Mouse (Mus musculus) brain, embryonic 14.5 days (tissue): ENCODE measurements at regions not wholly inside any gene's neighbourhood (a gene's known extent, or its start where the extent isn't known, plus 50 kb on each side); places are given as distances from the start of the nearest gene placed in this dataset.

Experiments used
- CTCF ChIP-seq: fragments of 200-500 bp; IDR thresholded peaks from 2 replicates; pipeline ENCODE4 v1.5.1; 2012; ENCODE audit warnings: inconsistent platforms, mild to moderate bottlenecking, moderate library complexity, borderline replicate concordance; ENCODE audit not compliant: insufficient read depth, insufficient read length; ENCODE audit errors: extremely low read depth
- POLR2A ChIP-seq: fragments of 200-500 bp; IDR thresholded peaks from 2 replicates; pipeline ENCODE4 v1.6.1; 2012; ENCODE audit warnings: mild to moderate bottlenecking, inconsistent platforms, borderline replicate concordance; ENCODE audit not compliant: poor library complexity, insufficient read depth, insufficient read length, severe bottlenecking; ENCODE audit errors: extremely low read depth

DNA sequence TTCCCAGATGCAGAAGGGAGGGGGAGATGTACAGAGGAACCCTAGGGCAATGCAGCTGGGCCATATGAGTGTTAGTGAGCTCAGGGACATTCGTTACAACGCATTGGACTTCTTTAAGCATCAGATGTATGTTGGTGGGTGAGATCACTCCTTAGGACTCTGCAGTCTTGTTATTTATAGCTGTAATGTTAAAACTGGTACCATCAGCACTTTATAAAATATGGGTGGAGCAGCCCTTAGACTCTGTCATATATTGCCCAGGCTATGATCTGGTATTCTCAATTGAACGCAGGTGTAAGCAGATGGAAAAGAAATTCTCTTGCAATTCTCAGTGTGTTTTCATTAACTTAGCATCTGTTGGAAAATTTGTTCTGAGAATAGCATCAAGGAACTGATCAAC is 68.2 kb upstream of the Pdha1 start:
- no peak for TF ChIP-seq CTCF
- TF ChIP-seq POLR2A: no peak
